Mouse (Mus musculus): ENCODE data around the gene Tmem192. TPM values are rescaled to one million over a fixed set of nuclear protein-coding genes. Genes with fewer than 3 reads are reported as not detected.
"Not testable (repeated sequence)": the region's sequence is repeated elsewhere in the genome, so short reads cannot be mapped to it uniquely, and the experiment has no call there.

Tmem192 gene
- polyA plus RNA-seq, 1 experiment = 30.5 TPM

DNA sequence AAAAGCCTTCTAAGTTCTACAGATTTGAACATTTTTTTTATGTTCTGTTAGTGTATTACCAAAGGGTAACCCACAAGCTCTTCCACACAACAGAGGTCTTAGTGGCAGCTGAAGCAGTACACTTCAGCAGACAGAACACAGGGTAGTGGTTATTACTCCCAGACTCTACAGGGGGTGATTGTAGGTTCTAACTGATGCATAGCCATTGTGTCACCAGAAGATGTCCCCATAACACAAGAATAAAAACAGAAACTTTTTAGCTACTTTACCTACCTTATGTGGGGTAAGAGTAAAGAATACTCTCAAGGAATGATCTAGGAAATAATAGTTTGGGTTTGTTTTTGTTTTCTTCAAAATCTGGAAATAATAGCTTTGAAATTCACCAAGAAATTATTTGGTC is 15.9 kb downstream of the Tmem192 start:
- TF ChIP-seq CTCF (IDR thresholded peaks at IDR 0.05; ENCODE audit: control insufficient read depth, insufficient read depth, insufficient read length) = no peak
- no peak for TF ChIP-seq MYOG (IDR thresholded peaks at IDR 0.05; ENCODE audit: control insufficient read depth, extremely low read depth, insufficient read length)
- TF ChIP-seq MAX (IDR thresholded peaks at IDR 0.05) = no peak
- TF ChIP-seq FOSL1 (IDR thresholded peaks at IDR 0.05; ENCODE audit: insufficient read depth, low read length, poor library complexity, severe bottlenecking) = no peak
- no peak for TF ChIP-seq CEBPB (IDR thresholded peaks at IDR 0.05; ENCODE audit: low read depth)
- TF ChIP-seq USF1 (IDR thresholded peaks at IDR 0.05; ENCODE audit: low read depth) = no peak
- no peak for TF ChIP-seq MYOD1 (IDR thresholded peaks at IDR 0.05; ENCODE audit: control insufficient read depth, insufficient read length, low read depth)
- Histone ChIP-seq H3K79me2 (ENCODE audit: control insufficient read depth, insufficient read depth) (no peaks in the 10 kb centered on the region), H3K79me3 (ENCODE audit: low read depth) (no peaks in the 10 kb centered on the region), H3K27me3 (ENCODE audit: control insufficient read depth, insufficient read depth, insufficient read length) (no peaks in the 10 kb centered on the region), H3K4me3 (ENCODE audit: insufficient read depth, poor library complexity, severe bottlenecking) (no peak overlapping the region), H3ac (ENCODE audit: control insufficient read depth, insufficient read length, low read depth) (no peak overlapping the region), H3K36me3 (ENCODE audit: control insufficient read depth, insufficient read depth) (peaks cover 8% of the 10 kb centered on the region)

DNA sequence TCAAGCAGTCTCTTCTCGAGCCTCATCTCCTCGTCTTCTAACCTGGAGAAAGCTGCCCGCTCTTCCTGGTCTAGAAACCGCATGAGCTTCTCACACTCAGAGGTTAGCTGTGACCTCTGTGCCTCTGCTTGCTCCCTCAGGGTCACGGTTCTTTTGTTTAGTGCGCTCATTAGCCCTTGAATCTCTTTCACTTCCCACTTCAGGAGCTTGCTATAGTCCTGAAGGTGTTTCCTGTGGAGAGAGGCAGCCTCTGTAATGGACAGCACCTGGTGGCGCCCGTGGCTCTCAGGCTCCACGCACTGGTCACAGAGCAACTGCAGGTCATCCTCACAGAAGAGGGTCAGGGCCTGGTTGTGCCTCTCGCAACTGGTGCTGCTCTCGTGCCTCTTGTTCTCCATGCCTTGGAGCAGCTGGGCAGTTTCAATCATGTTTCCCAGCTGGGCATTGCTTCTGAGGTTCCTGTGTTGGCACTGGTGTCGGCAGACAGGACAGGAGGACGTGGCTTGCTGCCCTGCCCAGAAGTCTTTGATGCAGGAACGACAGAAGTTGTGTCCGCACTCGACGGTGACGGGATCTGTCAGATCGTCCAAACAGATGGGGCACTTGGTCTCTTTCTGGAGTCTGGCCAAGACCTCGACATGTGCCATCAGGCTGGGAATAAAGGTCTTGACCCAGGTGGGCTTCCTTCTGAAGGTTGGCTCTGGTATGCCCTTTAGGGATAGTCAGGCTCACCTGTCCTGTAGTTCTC is 36.3 kb downstream of the Tmem192 start:
- H3ac ChIP-seq (ENCODE audit: control insufficient read depth, insufficient read length, low read depth) = no peak overlapping the region
- no peaks in the 10 kb centered on the region for H3K36me3 ChIP-seq (ENCODE audit: control insufficient read depth, insufficient read depth)
- H3K79me2 ChIP-seq (ENCODE audit: control insufficient read depth, insufficient read depth) = no peaks in the 10 kb centered on the region
- H3K4me3 ChIP-seq (ENCODE audit: insufficient read depth, poor library complexity, severe bottlenecking) = no peak overlapping the region
- H3K27me3 ChIP-seq (ENCODE audit: control insufficient read depth, insufficient read depth, insufficient read length) = peaks cover 1% of the 10 kb centered on the region
- TF ChIP-seq MAX (IDR thresholded peaks at IDR 0.05) (no peak), CTCF (IDR thresholded peaks at IDR 0.05; ENCODE audit: control insufficient read depth, insufficient read depth, insufficient read length) (no peak), FOSL1 (IDR thresholded peaks at IDR 0.05; ENCODE audit: insufficient read depth, low read length, poor library complexity, severe bottlenecking) (no peak), MYOD1 (IDR thresholded peaks at IDR 0.05; ENCODE audit: control insufficient read depth, insufficient read length, low read depth) (no peak), CEBPB (IDR thresholded peaks at IDR 0.05; ENCODE audit: low read depth) (no peak), MYOG (IDR thresholded peaks at IDR 0.05; ENCODE audit: control insufficient read depth, extremely low read depth, insufficient read length) (no peak), USF1 (IDR thresholded peaks at IDR 0.05; ENCODE audit: low read depth) (no peak)
- no peaks in the 10 kb centered on the region for H3K79me3 ChIP-seq (ENCODE audit: low read depth)

DNA sequence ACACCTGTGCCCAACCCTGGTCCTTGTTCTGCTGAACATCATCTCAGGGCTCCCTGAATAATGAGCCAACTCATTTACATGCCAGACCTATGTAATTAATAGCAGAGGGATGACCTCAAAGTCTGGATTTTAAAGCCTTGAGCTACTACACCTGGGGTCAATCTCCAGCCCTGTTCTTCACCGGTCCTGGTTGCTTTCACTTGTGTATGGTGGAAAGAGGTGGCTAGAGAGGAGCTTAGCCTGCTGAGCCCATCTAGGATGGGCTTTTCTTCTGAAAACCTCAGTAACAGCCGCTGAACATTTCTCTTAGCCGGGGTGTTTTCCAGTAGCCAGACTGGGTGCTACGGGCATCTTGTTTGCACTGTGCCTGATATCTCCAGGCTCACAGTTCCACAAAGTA is 40.7 kb downstream of the Tmem192 start, which contains the start of gene Trim75:
TSS of gene Trim75 (minus strand) at position 101 of the 400 bp plus-strand sequence.
- TF ChIP-seq FOSL1 (IDR thresholded peaks at IDR 0.05; ENCODE audit: insufficient read depth, low read length, poor library complexity, severe bottlenecking) (no peak), MAX (IDR thresholded peaks at IDR 0.05) (no peak), CEBPB (IDR thresholded peaks at IDR 0.05; ENCODE audit: low read depth) (no peak), CTCF (IDR thresholded peaks at IDR 0.05; ENCODE audit: control insufficient read depth, insufficient read depth, insufficient read length) (no peak), MYOG (IDR thresholded peaks at IDR 0.05; ENCODE audit: control insufficient read depth, extremely low read depth, insufficient read length) (no peak), MYOD1 (IDR thresholded peaks at IDR 0.05; ENCODE audit: control insufficient read depth, insufficient read length, low read depth) (no peak), USF1 (IDR thresholded peaks at IDR 0.05; ENCODE audit: low read depth) (no peak)
- Histone ChIP-seq H3K4me3 (ENCODE audit: insufficient read depth, poor library complexity, severe bottlenecking) (no peak within 1 kb of the TSS), H3ac (ENCODE audit: control insufficient read depth, insufficient read length, low read depth) (no peak within 1 kb of the TSS), H3K79me2 (ENCODE audit: control insufficient read depth, insufficient read depth) (no peaks in the 10 kb centered on the region), H3K36me3 (ENCODE audit: control insufficient read depth, insufficient read depth) (no peaks in the 10 kb centered on the region), H3K27me3 (ENCODE audit: control insufficient read depth, insufficient read depth, insufficient read length) (peaks cover 3% of the 10 kb centered on the region), H3K79me3 (ENCODE audit: low read depth) (no peaks in the 10 kb centered on the region)

DNA sequence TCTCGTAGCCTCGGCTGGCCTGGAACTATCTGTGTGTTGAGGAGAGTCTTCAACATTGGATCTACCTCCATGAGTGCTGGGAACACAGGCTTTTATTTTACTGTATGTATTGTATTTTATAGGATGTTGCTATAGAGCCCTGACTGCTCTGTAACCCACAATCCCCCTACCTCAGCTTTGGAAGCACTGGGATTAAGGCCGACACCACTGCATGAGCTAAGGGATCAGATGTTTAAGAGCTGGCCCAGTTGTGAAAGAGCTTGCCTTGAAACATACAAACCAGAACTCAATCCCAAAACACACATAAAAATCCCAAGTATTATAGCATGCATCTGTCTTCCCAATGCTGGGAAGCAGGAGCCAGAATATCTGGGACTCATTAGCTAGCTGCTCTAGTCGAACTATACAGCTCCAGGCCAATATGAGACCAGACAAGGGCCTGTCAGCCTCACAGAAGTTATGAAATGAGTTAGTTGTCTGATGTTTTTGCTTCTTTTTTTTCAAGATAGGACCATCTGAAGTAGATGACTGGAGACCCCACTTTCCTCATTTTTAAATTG is 51.9 kb downstream of the Tmem192 start:
- H3K27me3 ChIP-seq (ENCODE audit: control insufficient read depth, insufficient read depth, insufficient read length) = peaks cover 7% of the 10 kb centered on the region
- no peaks in the 10 kb centered on the region for H3K36me3 ChIP-seq (ENCODE audit: control insufficient read depth, insufficient read depth)
- no peaks in the 10 kb centered on the region for H3K79me3 ChIP-seq (ENCODE audit: low read depth)
- H3K79me2 ChIP-seq (ENCODE audit: control insufficient read depth, insufficient read depth) = no peaks in the 10 kb centered on the region
- TF ChIP-seq MYOG (IDR thresholded peaks at IDR 0.05; ENCODE audit: control insufficient read depth, extremely low read depth, insufficient read length) (no peak), FOSL1 (IDR thresholded peaks at IDR 0.05; ENCODE audit: insufficient read depth, low read length, poor library complexity, severe bottlenecking) (no peak), USF1 (IDR thresholded peaks at IDR 0.05; ENCODE audit: low read depth) (no peak), CEBPB (IDR thresholded peaks at IDR 0.05; ENCODE audit: low read depth) (no peak), MAX (IDR thresholded peaks at IDR 0.05) (no peak), CTCF (IDR thresholded peaks at IDR 0.05; ENCODE audit: control insufficient read depth, insufficient read depth, insufficient read length) (no peak), MYOD1 (IDR thresholded peaks at IDR 0.05; ENCODE audit: control insufficient read depth, insufficient read length, low read depth) (no peak)
- H3ac ChIP-seq (ENCODE audit: control insufficient read depth, insufficient read length, low read depth) = no peak overlapping the region
- H3K4me3 ChIP-seq (ENCODE audit: insufficient read depth, poor library complexity, severe bottlenecking) = no peak overlapping the region

DNA sequence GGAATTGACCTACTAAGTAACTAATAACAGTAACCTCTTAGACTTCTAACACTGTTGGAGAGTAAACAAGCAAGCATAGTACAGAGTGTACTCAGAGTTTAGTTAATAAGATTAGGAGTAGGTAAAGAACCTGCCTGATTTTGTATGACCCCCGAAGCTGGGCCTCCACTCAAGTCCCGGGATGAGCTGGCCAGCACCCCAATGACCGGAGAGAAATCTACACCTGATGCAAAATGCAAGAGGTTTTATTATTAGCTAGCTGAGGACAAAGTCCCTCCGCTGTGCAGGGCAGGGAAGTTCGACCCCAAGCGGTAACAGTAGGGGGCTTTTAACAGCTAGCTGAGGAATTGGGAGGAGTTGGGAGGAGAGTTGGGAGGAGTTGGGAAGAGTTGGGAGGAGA is 60.6 kb downstream of the Tmem192 start:
- not testable (repeated sequence) for H3K36me3 ChIP-seq (ENCODE audit: control insufficient read depth, insufficient read depth)

DNA sequence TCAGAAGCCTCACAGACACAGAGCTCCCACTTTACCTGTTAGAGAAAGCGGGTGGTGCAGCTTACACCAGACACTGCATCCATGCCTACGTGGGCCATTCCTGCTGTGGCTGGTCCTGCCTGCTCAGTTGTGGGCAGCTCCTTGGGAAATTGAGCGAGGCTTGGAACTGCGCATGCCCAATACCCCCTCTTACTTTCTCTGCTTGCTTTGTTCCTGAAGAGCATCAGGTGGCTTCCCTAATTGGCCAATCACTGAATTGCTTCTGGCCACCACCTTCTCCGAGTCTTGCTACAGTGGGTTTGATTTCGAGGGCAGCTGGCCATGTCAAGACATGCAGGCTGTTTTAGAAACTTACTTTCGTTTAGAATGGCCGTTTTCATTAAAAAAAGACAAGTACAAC is 71.4 kb downstream of the Tmem192 start, which contains the start of the genes Trim61 and Trim60:
TSS of gene Trim61 (minus strand) at position 101 of the 400 bp plus-strand sequence.
TSS of gene Trim60 (minus strand) at position 162 of the 400 bp plus-strand sequence.
- Histone ChIP-seq H3K36me3 (ENCODE audit: control insufficient read depth, insufficient read depth) (no peaks in the 10 kb centered on the region), H3K27me3 (ENCODE audit: control insufficient read depth, insufficient read depth, insufficient read length) (no peaks in the 10 kb centered on the region), H3K79me3 (ENCODE audit: low read depth) (no peaks in the 10 kb centered on the region), H3K79me2 (ENCODE audit: control insufficient read depth, insufficient read depth) (no peaks in the 10 kb centered on the region), H3K4me3 (ENCODE audit: insufficient read depth, poor library complexity, severe bottlenecking) (no peak within 1 kb of the TSS), H3ac (ENCODE audit: control insufficient read depth, insufficient read length, low read depth) (no peak within 1 kb of the TSS)
- TF ChIP-seq CTCF (IDR thresholded peaks at IDR 0.05; ENCODE audit: control insufficient read depth, insufficient read depth, insufficient read length) = no peak
- TF ChIP-seq MYOG (IDR thresholded peaks at IDR 0.05; ENCODE audit: control insufficient read depth, extremely low read depth, insufficient read length) = no peak
- no peak for TF ChIP-seq MYOD1 (IDR thresholded peaks at IDR 0.05; ENCODE audit: control insufficient read depth, insufficient read length, low read depth)
- TF ChIP-seq FOSL1 (IDR thresholded peaks at IDR 0.05; ENCODE audit: insufficient read depth, low read length, poor library complexity, severe bottlenecking) = no peak
- no peak for TF ChIP-seq USF1 (IDR thresholded peaks at IDR 0.05; ENCODE audit: low read depth)
- no peak for TF ChIP-seq CEBPB (IDR thresholded peaks at IDR 0.05; ENCODE audit: low read depth)

More for the DNA sequence above, 60.6 kb downstream of the Tmem192 start:
- H3K79me3 ChIP-seq (ENCODE audit: low read depth); H3K4me3 ChIP-seq (ENCODE audit: insufficient read depth, poor library complexity, severe bottlenecking); H3K27me3 ChIP-seq (ENCODE audit: control insufficient read depth, insufficient read depth, insufficient read length); H3K79me2 ChIP-seq (ENCODE audit: control insufficient read depth, insufficient read depth); H3ac ChIP-seq (ENCODE audit: control insufficient read depth, insufficient read length, low read depth): not testable (repeated sequence)

All from C2C12 (cell line).